Mouse (Mus musculus): Measurements from ENCODE around the gene Dnajc6. TPM values are rescaled to one million over a fixed set of nuclear protein-coding genes. Genes with fewer than 3 reads are reported as not detected.

The Dnajc6 gene
- total and polyA plus RNA-seq, 3 experiments: 15.0 to 20.2 TPM; not detected in 1

GRCm38 (mm10) chr4:101507571-101508422 lies 11.3 kb downstream of the Dnajc6 start (continued):
- no peak for TF ChIP-seq MAZ (IDR thresholded peaks at IDR 0.05; ENCODE audit: low read depth, low read length)
- TF ChIP-seq GATA1 (IDR thresholded peaks at IDR 0.05; ENCODE audit: low read depth, low read length): peak; percentile 21; the same call in 1 of the 2 replicates
- no peak for TF ChIP-seq USF1 (IDR thresholded peaks at IDR 0.05; ENCODE audit: low read depth, low read length)
- no peak for TF ChIP-seq USF2 (IDR thresholded peaks at IDR 0.05; ENCODE audit: borderline replicate concordance in 1 of 2, insufficient read depth in 1 of 2, low read depth in 1 of 2, low read length in 2 of 2)
- TF ChIP-seq MYC (IDR thresholded peaks at IDR 0.05; ENCODE audit: low read depth, low read length): 0 out of 2 replicates have a peak, but pooled peaks have one; percentile 62
- no peak for TF ChIP-seq MAFK (IDR thresholded peaks at IDR 0.05; ENCODE audit: borderline replicate concordance, low read depth, low read length)
- TF ChIP-seq BHLHE40 (IDR thresholded peaks at IDR 0.05; ENCODE audit: borderline replicate concordance, low read depth, low read length): no peak
- TF ChIP-seq ZKSCAN1 (IDR thresholded peaks at IDR 0.05; ENCODE audit: low read depth, low read length): no peak

- Histone ChIP-seq H3K27me3 (ENCODE audit: control insufficient read depth in 1 of 2, insufficient read depth in 2 of 2, low read length in 2 of 2) (no peaks in the 10 kb centered on the region), H3K4me3 (ENCODE audit: control insufficient read depth in 1 of 2, insufficient read depth in 1 of 2, low read depth in 2 of 2, low read length in 2 of 2) (peak overlapping the region; percentile 74 to 80), H3K36me3 (ENCODE audit: control insufficient read depth in 1 of 2, insufficient read depth in 2 of 2, low read length in 2 of 2) (no peaks in the 10 kb centered on the region; a peak in 2 of 4 replicates), H3K27ac (ENCODE audit: control insufficient read depth, low read depth, low read length) (peak overlapping the region; percentile 94), H3K9ac (ENCODE audit: control insufficient read depth, low read depth, low read length, poor library complexity, severe bottlenecking) (peak overlapping the region; percentile 84), H3K79me2 (ENCODE audit: control insufficient read depth, insufficient read depth, low read length, poor library complexity) (peaks cover 39% of the 10 kb centered on the region), H3K9me3 (replicated peaks; ENCODE audit: insufficient read depth, low read length) (no peaks in the 10 kb centered on the region), H3K4me1 (ENCODE audit: control insufficient read depth in 1 of 2, insufficient read depth in 2 of 2, low read length in 2 of 2) (peaks cover 3 to 5% of the 10 kb centered on the region in 2 experiments; a peak in 1 of 4 replicates)
- TF ChIP-seq MAX (IDR thresholded peaks at IDR 0.05; ENCODE audit: low read length) (no peak), CHD1 (IDR thresholded peaks at IDR 0.05; ENCODE audit: low read depth, low read length) (peak; percentile 57; the same call in 1 of the 2 replicates), RCOR1 (IDR thresholded peaks at IDR 0.05; ENCODE audit: low read depth, low read length) (no peak), ZNF384 (IDR thresholded peaks at IDR 0.05; ENCODE audit: low read depth, low read length) (peak; percentile 48), NELFE (IDR thresholded peaks at IDR 0.05; ENCODE audit: low read depth, low read length) (no peak)
- no peak for DNase-seq (ENCODE audit: low read depth, low spot score)
Measured at GRCm38 (mm10) chr4:101508431-101508830, 12.0 kb downstream of the Dnajc6 start.

- Histone ChIP-seq H3K4me1 (ENCODE audit: control insufficient read depth in 1 of 2, insufficient read depth in 2 of 2, low read length in 2 of 2) (peaks cover 3 to 5% of the 10 kb centered on the region in 2 experiments; a peak in 2 of 4 replicates), H3K27me3 (ENCODE audit: control insufficient read depth in 1 of 2, insufficient read depth in 2 of 2, low read length in 2 of 2) (no peaks in the 10 kb centered on the region), H3K4me3 (ENCODE audit: control insufficient read depth in 1 of 2, insufficient read depth in 1 of 2, low read depth in 2 of 2, low read length in 2 of 2) (peak overlapping the region; percentile 74 to 80), H3K9ac (ENCODE audit: control insufficient read depth, low read depth, low read length, poor library complexity, severe bottlenecking) (peak overlapping the region; percentile 84), H3K79me2 (ENCODE audit: control insufficient read depth, insufficient read depth, low read length, poor library complexity) (peaks cover 42% of the 10 kb centered on the region), H3K36me3 (ENCODE audit: control insufficient read depth in 1 of 2, insufficient read depth in 2 of 2, low read length in 2 of 2) (no peaks in the 10 kb centered on the region; a peak in 2 of 4 replicates), H3K9me3 (replicated peaks; ENCODE audit: insufficient read depth, low read length) (no peaks in the 10 kb centered on the region), H3K27ac (ENCODE audit: control insufficient read depth, low read depth, low read length) (peak overlapping the region; percentile 94)
- DNase-seq (ENCODE audit: low read depth, low spot score): peak; percentile 70
- TF ChIP-seq ELF1 (IDR thresholded peaks at IDR 0.05; ENCODE audit: low read depth, low read length): no peak
- TF ChIP-seq EP300 (IDR thresholded peaks at IDR 0.05; ENCODE audit: low read depth in 1 of 2, low read length in 2 of 2): 0 out of 4 replicates have a peak, but pooled peaks of 1 of the 2 experiments have one; percentile 16
- 0 out of 2 replicates have a peak, but pooled peaks have one; percentile 35 for TF ChIP-seq ETS1 (IDR thresholded peaks at IDR 0.05; ENCODE audit: low read depth, low read length)
- peak in 1 of 2 experiments; percentile 24; a peak in 1 of 4 replicates for TF ChIP-seq POLR2A (IDR thresholded peaks at IDR 0.05; ENCODE audit: control insufficient read depth in 1 of 2, insufficient read depth in 1 of 2, low read depth in 1 of 2, low read length in 2 of 2, poor library complexity in 1 of 2)
- TF ChIP-seq UBTF (IDR thresholded peaks at IDR 0.05; ENCODE audit: borderline replicate concordance, insufficient read depth, low read depth, low read length): no peak
- 0 out of 2 replicates have a peak, but pooled peaks have one; percentile 47 for TF ChIP-seq MAZ (IDR thresholded peaks at IDR 0.05; ENCODE audit: low read depth, low read length)
- TF ChIP-seq CTCF (IDR thresholded peaks at IDR 0.05 in 2 of 3, conservative IDR thresholded peaks at IDR 0.05 in 1 of 3; ENCODE audit: control insufficient read depth in 1 of 3, insufficient read depth in 1 of 3, low read depth in 2 of 3, low read length in 3 of 3, poor library complexity in 1 of 3, severe bottlenecking in 1 of 3): no peak
- TF ChIP-seq POLR2AphosphoS5 (IDR thresholded peaks at IDR 0.05; ENCODE audit: borderline replicate concordance, low read depth, low read length): no peak
- no peak for TF ChIP-seq MYB (IDR thresholded peaks at IDR 0.05; ENCODE audit: low read depth, low read length)
- peak; percentile 55 for TF ChIP-seq NRF1 (IDR thresholded peaks at IDR 0.05; ENCODE audit: insufficient read depth, low read depth, low read length, poor library complexity, severe bottlenecking)
- no peak for TF ChIP-seq JUND (IDR thresholded peaks at IDR 0.05; ENCODE audit: low read depth, low read length)
- TF ChIP-seq MAFK (IDR thresholded peaks at IDR 0.05; ENCODE audit: borderline replicate concordance, low read depth, low read length): no peak
- no peak for TF ChIP-seq GABPA (IDR thresholded peaks at IDR 0.05; ENCODE audit: low read depth, low read length)
- no peak for TF ChIP-seq SMC3 (IDR thresholded peaks at IDR 0.05; ENCODE audit: low read depth, low read length)
Measured at GRCm38 (mm10) chr4:101508851-101509577, 12.6 kb downstream of the Dnajc6 start.
